Mouse (Mus musculus) cerebellum, adult 9-10 months (tissue): Measurements from ENCODE around the gene Prnp.

ENCODE experiments used
- DNase-seq: peaks from one replicate; pipeline ENCODE4 v3.0.0; 2022

Prnp gene

GRCm38 (mm10) chr2:131950598-131951095, 40.9 kb downstream of the Prnp start, which contains the start of gene Prnd:
Gene Prnd (plus strand): TSS chr2:131950861.
- no peak for DNase-seq

GRCm38 (mm10) chr2:131952456-131952855, 42.7 kb downstream of the Prnp start:
- DNase-seq: no peak

GRCm38 (mm10) chr2:131952961-131953538, 43.3 kb downstream of the Prnp start:
- no peak for DNase-seq

GRCm38 (mm10) chr2:131953711-131954110, 44.0 kb downstream of the Prnp start:
- no peak for DNase-seq

GRCm38 (mm10) chr2:131954835-131955234, 45.1 kb downstream of the Prnp start:
- DNase-seq: no peak

- DNase-seq: no peak
These were observed 45.5 kb downstream of the Prnp start for GRCm38 (mm10) chr2:131955264-131955663.

- no peak for DNase-seq
These were observed 46.9 kb downstream of the Prnp start for GRCm38 (mm10) chr2:131956336-131957256.

- DNase-seq: no peak
These were observed 48.0 kb downstream of the Prnp start for GRCm38 (mm10) chr2:131957731-131958222.

- no peak for DNase-seq
These were observed 51.9 kb downstream of the Prnp start for GRCm38 (mm10) chr2:131961671-131962070.

GRCm38 (mm10) chr2:131970597-131970996, 60.9 kb downstream of the Prnp start:
- DNase-seq: no peak

- no peak for DNase-seq
These were observed 61.4 kb downstream of the Prnp start for GRCm38 (mm10) chr2:131971098-131971497.

- DNase-seq: no peak
These were observed 66.9 kb downstream of the Prnp start for GRCm38 (mm10) chr2:131976663-131977062.

- DNase-seq: no peak
These were observed 71.1 kb downstream of the Prnp start for GRCm38 (mm10) chr2:131980866-131981265.

- DNase-seq: peak; percentile 58
These were observed 72.9 kb downstream of the Prnp start for GRCm38 (mm10) chr2:131982546-131983196.

GRCm38 (mm10) chr2:131987950-131988349, 78.2 kb downstream of the Prnp start:
- no peak for DNase-seq
